Mouse (Mus musculus) forebrain, embryonic 16.5 days (tissue): ENCODE measurements around the gene Esam. TPM values are rescaled to one million over a fixed set of nuclear protein-coding genes. Genes with fewer than 3 reads are reported as not detected.

ENCODE experiments used
- polyA plus RNA-seq: library from polyadenylated mRNA; unstranded; fragments of >200 nt; fragmentation: Nextera tagmentation; extraction: Ambion mirVana; gene quantifications from 2 replicates; pipeline ENCODE4 v1.2.1, GENCODE M21; 2015

Esam gene
- polyA plus RNA-seq, 1 experiment from 2014 or later, result 42.4 TPM

Other genes with a start within 250 kb of the Esam start
- gene Ccdc15, start 179.6 kb upstream of the Esam start, polyA plus RNA-seq, result 8.3 and 9.9 TPM in 2 replicates
- 6.3 and 6.6 TPM in 2 replicates for gene Hepacam, start 160.7 kb upstream of the Esam start, polyA plus RNA-seq
- 4.5 and 4.6 TPM in 2 replicates for gene Robo4, start 126.2 kb upstream of the Esam start, polyA plus RNA-seq
- gene Robo3, start 94.8 kb upstream of the Esam start, polyA plus RNA-seq, result 1.1 and 3.3 TPM in 2 replicates
- 34.0 and 34.8 TPM in 2 replicates for gene Msantd2, start 38.8 kb upstream of the Esam start, polyA plus RNA-seq
- 0.86 and 0.89 TPM in 2 replicates for gene Vsig2, start 11.2 kb downstream of the Esam start, polyA plus RNA-seq
- gene Nrgn, start 24.8 kb downstream of the Esam start, polyA plus RNA-seq, result 19.0 and 25.9 TPM in 2 replicates
- 9.2 and 9.4 TPM in 2 replicates for gene Siae, start 27.6 kb downstream of the Esam start, polyA plus RNA-seq
- 6.1 and 6.9 TPM in 2 replicates for gene Spa17, start 85.6 kb downstream of the Esam start, polyA plus RNA-seq
- gene Tbrg1, start 129.2 kb downstream of the Esam start, polyA plus RNA-seq, result 79.2 and 80.7 TPM in 2 replicates
- gene Panx3, start 141.2 kb downstream of the Esam start, polyA plus RNA-seq, result 0.96 TPM in 1 of 2 replicates, not detected in the other
- not detected in 2 replicates for gene Olfr160, start 188.2 kb downstream of the Esam start, polyA plus RNA-seq
- not detected in 2 replicates for gene Olfr874, start 217.0 kb downstream of the Esam start, polyA plus RNA-seq
- gene Olfr875, start 243.8 kb downstream of the Esam start, polyA plus RNA-seq, result not detected in 2 replicates